Mouse (Mus musculus): ENCODE results near the gene Cdk17. TPM values are rescaled to one million over a fixed set of nuclear protein-coding genes. Genes with fewer than 3 reads are reported as not detected.

Gene Cdk17
- polyA plus RNA-seq, 1 experiment from 2014 or later, result 49.9 TPM

DNA sequence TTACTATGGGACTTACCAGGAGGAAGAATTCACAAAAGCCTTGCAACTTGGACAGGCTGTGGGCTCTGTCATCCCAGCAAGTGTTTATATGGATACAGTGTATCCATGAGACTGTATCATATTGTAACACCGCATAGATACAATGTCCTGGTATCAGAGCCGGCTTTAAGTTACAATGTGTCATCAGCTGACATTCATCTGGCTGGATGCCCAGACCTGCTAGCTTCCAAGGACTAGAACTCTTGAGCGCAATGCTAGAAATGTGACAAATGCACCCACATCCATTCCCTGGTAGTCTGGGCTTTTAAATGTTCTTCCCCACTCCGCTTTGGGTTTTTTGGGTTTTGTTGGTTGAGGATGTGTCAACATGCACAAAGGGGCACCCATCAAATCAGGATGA, 127.7 kb downstream of the Cdk17 start:
- peak; percentile 41 for ATAC-seq
- Histone ChIP-seq H3K27ac (ENCODE audit: low read length) (no peak overlapping the region), H3K27me3 (replicated peaks; ENCODE audit: control insufficient read depth, insufficient read depth, low read length) (no peaks in the 10 kb centered on the region), H3K9ac (replicated peaks; ENCODE audit: low read depth, low read length) (no peak overlapping the region), H3K4me3 (replicated peaks; ENCODE audit: low read length) (no peak overlapping the region), H3K4me1 (replicated peaks; ENCODE audit: control insufficient read depth, insufficient read depth, low read length) (peaks cover 23% of the 10 kb centered on the region), H3K36me3 (ENCODE audit: control insufficient read depth, insufficient read depth) (no peaks in the 10 kb centered on the region), H3K9me3 (ENCODE audit: control insufficient read depth, low read length) (0 out of 2 replicates have a peak, but pooled peaks cover 3% of the 10 kb centered on the region), H3K4me2 (ENCODE audit: low read length) (no peak overlapping the region)
- WGBS, result 42% methylated on average over 4 of the region's 4 CpGs

- Histone ChIP-seq H3K4me1 (replicated peaks; ENCODE audit: control insufficient read depth, insufficient read depth, low read length) (peaks cover 30% of the 10 kb centered on the region), H3K4me2 (ENCODE audit: low read length) (no peak overlapping the region), H3K9me3 (ENCODE audit: control insufficient read depth, low read length) (0 out of 2 replicates have a peak, but pooled peaks cover 3% of the 10 kb centered on the region), H3K27ac (ENCODE audit: low read length) (no peak overlapping the region), H3K9ac (replicated peaks; ENCODE audit: low read depth, low read length) (no peak overlapping the region), H3K4me3 (replicated peaks; ENCODE audit: low read length) (no peak overlapping the region), H3K27me3 (replicated peaks; ENCODE audit: control insufficient read depth, insufficient read depth, low read length) (no peaks in the 10 kb centered on the region), H3K36me3 (ENCODE audit: control insufficient read depth, insufficient read depth) (no peaks in the 10 kb centered on the region)
- peak; percentile 43 for ATAC-seq
- 39% methylated on average over 6 of the region's 6 CpGs for WGBS
Observed at GRCm38 (mm10) chr10:93289404-93289803, 128.7 kb downstream of the Cdk17 start.

GRCm38 (mm10) chr10:93291352-93291751, 130.7 kb downstream of the Cdk17 start:
- Histone ChIP-seq H3K4me2 (ENCODE audit: low read length) (no peak overlapping the region), H3K9me3 (ENCODE audit: control insufficient read depth, low read length) (0 out of 2 replicates have a peak, but pooled peaks cover 3% of the 10 kb centered on the region), H3K9ac (replicated peaks; ENCODE audit: low read depth, low read length) (no peak overlapping the region), H3K4me3 (replicated peaks; ENCODE audit: low read length) (no peak overlapping the region), H3K4me1 (replicated peaks; ENCODE audit: control insufficient read depth, insufficient read depth, low read length) (peaks cover 30% of the 10 kb centered on the region), H3K27ac (ENCODE audit: low read length) (no peak overlapping the region), H3K36me3 (ENCODE audit: control insufficient read depth, insufficient read depth) (no peaks in the 10 kb centered on the region), H3K27me3 (replicated peaks; ENCODE audit: control insufficient read depth, insufficient read depth, low read length) (no peaks in the 10 kb centered on the region)
- 31% methylated on average over 7 of the region's 7 CpGs for WGBS
- ATAC-seq, result no peak

- Histone ChIP-seq H3K4me3 (replicated peaks; ENCODE audit: low read length) (no peak overlapping the region), H3K9ac (replicated peaks; ENCODE audit: low read depth, low read length) (no peak overlapping the region), H3K27ac (ENCODE audit: low read length) (no peak overlapping the region), H3K9me3 (ENCODE audit: control insufficient read depth, low read length) (0 out of 2 replicates have a peak, but pooled peaks cover 3% of the 10 kb centered on the region), H3K4me2 (ENCODE audit: low read length) (no peak overlapping the region), H3K36me3 (ENCODE audit: control insufficient read depth, insufficient read depth) (no peaks in the 10 kb centered on the region), H3K4me1 (replicated peaks; ENCODE audit: control insufficient read depth, insufficient read depth, low read length) (peaks cover 30% of the 10 kb centered on the region), H3K27me3 (replicated peaks; ENCODE audit: control insufficient read depth, insufficient read depth, low read length) (no peaks in the 10 kb centered on the region)
- ATAC-seq, result 0 out of 2 replicates have a peak, but pooled peaks have one; percentile 26
- WGBS, result 2% methylated on average over 6 of the region's 6 CpGs
Observed at GRCm38 (mm10) chr10:93291843-93292242, 131.2 kb downstream of the Cdk17 start.

GRCm38 (mm10) chr10:93293621-93294020, 132.9 kb downstream of the Cdk17 start:
- H3K36me3 ChIP-seq (ENCODE audit: control insufficient read depth, insufficient read depth), result no peaks in the 10 kb centered on the region
- no peak for ATAC-seq
- H3K4me2 ChIP-seq (ENCODE audit: low read length), result no peak overlapping the region
- no peak overlapping the region for H3K27ac ChIP-seq (ENCODE audit: low read length)
- no peaks in the 10 kb centered on the region for H3K27me3 ChIP-seq (replicated peaks; ENCODE audit: control insufficient read depth, insufficient read depth, low read length)
- WGBS, result 81% methylated on average over 7 of the region's 7 CpGs
- peaks cover 25% of the 10 kb centered on the region for H3K4me1 ChIP-seq (replicated peaks; ENCODE audit: control insufficient read depth, insufficient read depth, low read length)
- H3K9me3 ChIP-seq (ENCODE audit: control insufficient read depth, low read length), result no peaks in the 10 kb centered on the region
- no peak overlapping the region for H3K4me3 ChIP-seq (replicated peaks; ENCODE audit: low read length)
- H3K9ac ChIP-seq (replicated peaks; ENCODE audit: low read depth, low read length), result no peak overlapping the region

- Histone ChIP-seq H3K9me3 (ENCODE audit: control insufficient read depth, low read length) (no peaks in the 10 kb centered on the region), H3K36me3 (ENCODE audit: control insufficient read depth, insufficient read depth) (no peaks in the 10 kb centered on the region), H3K4me3 (replicated peaks; ENCODE audit: low read length) (no peak overlapping the region), H3K27me3 (replicated peaks; ENCODE audit: control insufficient read depth, insufficient read depth, low read length) (no peaks in the 10 kb centered on the region), H3K4me1 (replicated peaks; ENCODE audit: control insufficient read depth, insufficient read depth, low read length) (peaks cover 16% of the 10 kb centered on the region), H3K9ac (replicated peaks; ENCODE audit: low read depth, low read length) (no peak overlapping the region), H3K27ac (ENCODE audit: low read length) (no peak overlapping the region), H3K4me2 (ENCODE audit: low read length) (no peak overlapping the region)
- no peak for ATAC-seq
- 70% methylated on average over 20 of the region's 20 CpGs for WGBS
Observed at GRCm38 (mm10) chr10:93294547-93295219, 134.0 kb downstream of the Cdk17 start.

DNA sequence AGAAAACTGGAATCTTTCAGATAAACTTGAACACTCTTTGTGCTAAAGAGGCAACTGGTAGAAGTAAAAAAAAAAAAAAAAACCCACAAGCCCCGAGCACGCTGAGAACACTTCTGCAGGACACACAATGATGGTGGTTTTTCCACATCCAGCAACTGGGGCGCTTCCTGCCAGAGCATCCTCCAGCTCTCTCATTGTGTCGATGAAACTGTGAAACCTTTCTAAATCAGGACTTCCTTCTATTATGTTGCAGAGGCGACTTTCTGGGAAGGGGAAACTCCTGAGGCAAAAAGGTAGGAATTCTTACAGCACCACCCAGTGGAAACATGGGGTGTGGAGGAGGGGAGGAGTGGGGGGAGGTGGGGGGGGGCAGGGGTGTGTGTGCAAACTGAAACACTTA, 137.1 kb downstream of the Cdk17 start:
- no peak overlapping the region for H3K4me3 ChIP-seq (replicated peaks; ENCODE audit: low read length)
- no peaks in the 10 kb centered on the region for H3K9me3 ChIP-seq (ENCODE audit: control insufficient read depth, low read length)
- H3K9ac ChIP-seq (replicated peaks; ENCODE audit: low read depth, low read length), result no peak overlapping the region
- H3K27ac ChIP-seq (ENCODE audit: low read length), result no peak overlapping the region
- 31% methylated on average over 5 of the region's 5 CpGs for WGBS
- H3K4me1 ChIP-seq (replicated peaks; ENCODE audit: control insufficient read depth, insufficient read depth, low read length), result peaks cover 7% of the 10 kb centered on the region
- no peak overlapping the region for H3K4me2 ChIP-seq (ENCODE audit: low read length)
- no peak for ATAC-seq
- no peaks in the 10 kb centered on the region for H3K27me3 ChIP-seq (replicated peaks; ENCODE audit: control insufficient read depth, insufficient read depth, low read length)
- no peaks in the 10 kb centered on the region for H3K36me3 ChIP-seq (ENCODE audit: control insufficient read depth, insufficient read depth)

DNA sequence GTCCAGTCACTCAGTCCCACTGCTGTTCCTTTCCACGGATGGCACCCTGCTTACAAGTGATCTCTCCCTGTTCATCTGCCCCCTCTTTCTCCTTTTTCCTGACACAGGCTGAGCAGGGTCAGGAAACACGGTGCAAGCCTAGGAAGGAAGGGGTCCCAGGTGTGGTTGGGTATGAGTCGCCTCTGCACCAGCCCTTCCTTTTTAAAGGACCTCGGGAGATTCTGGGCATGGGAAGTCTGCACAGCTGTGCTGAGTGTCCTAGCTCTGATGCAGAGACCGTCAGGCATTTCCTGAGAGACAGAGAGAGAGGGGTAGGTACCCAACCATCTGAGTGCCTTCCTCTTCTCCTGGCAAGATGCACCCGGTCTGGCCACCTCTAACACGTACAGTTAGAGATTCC, 137.5 kb downstream of the Cdk17 start:
- H3K36me3 ChIP-seq (ENCODE audit: control insufficient read depth, insufficient read depth), result no peaks in the 10 kb centered on the region
- H3K4me1 ChIP-seq (replicated peaks; ENCODE audit: control insufficient read depth, insufficient read depth, low read length), result peaks cover 7% of the 10 kb centered on the region
- no peak for ATAC-seq
- H3K27me3 ChIP-seq (replicated peaks; ENCODE audit: control insufficient read depth, insufficient read depth, low read length), result no peaks in the 10 kb centered on the region
- no peaks in the 10 kb centered on the region for H3K9me3 ChIP-seq (ENCODE audit: control insufficient read depth, low read length)
- no peak overlapping the region for H3K4me2 ChIP-seq (ENCODE audit: low read length)
- H3K9ac ChIP-seq (replicated peaks; ENCODE audit: low read depth, low read length), result no peak overlapping the region
- WGBS, result 67% methylated on average over 7 of the region's 7 CpGs
- H3K4me3 ChIP-seq (replicated peaks; ENCODE audit: low read length), result no peak overlapping the region
- no peak overlapping the region for H3K27ac ChIP-seq (ENCODE audit: low read length)

DNA sequence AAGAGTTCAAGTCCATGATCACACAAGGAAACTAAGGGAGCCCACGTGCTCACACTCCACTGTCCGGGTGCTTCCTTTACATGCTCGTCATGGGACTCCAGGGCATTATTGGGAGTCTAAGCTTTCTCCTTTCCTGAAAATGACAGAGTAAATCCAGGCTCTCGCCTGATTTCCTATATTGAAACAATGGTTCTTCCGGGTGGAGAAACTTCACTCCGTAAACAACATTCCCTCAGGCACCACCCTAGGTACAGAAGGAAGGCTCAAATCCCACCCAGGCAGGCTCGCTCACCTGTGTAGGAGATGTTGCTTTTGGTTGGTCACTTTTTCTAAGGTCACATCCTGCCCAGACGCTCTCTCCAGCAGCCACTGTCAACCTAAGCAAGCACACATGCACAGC, 141.2 kb downstream of the Cdk17 start:
- Histone ChIP-seq H3K4me3 (replicated peaks; ENCODE audit: low read length) (no peak overlapping the region), H3K36me3 (ENCODE audit: control insufficient read depth, insufficient read depth) (no peaks in the 10 kb centered on the region), H3K27ac (ENCODE audit: low read length) (no peak overlapping the region), H3K4me2 (ENCODE audit: low read length) (no peak overlapping the region), H3K9me3 (ENCODE audit: control insufficient read depth, low read length) (no peaks in the 10 kb centered on the region), H3K9ac (replicated peaks; ENCODE audit: low read depth, low read length) (no peak overlapping the region), H3K4me1 (replicated peaks; ENCODE audit: control insufficient read depth, insufficient read depth, low read length) (no peaks in the 10 kb centered on the region; the same call in 1 of the 2 replicates), H3K27me3 (replicated peaks; ENCODE audit: control insufficient read depth, insufficient read depth, low read length) (no peaks in the 10 kb centered on the region)
- ATAC-seq, result no peak
- 81% methylated on average over 8 of the region's 8 CpGs for WGBS

Measured in forebrain, embryonic 16.5 days (tissue).